Mouse (Mus musculus) ZHBTc4 (cell line): ENCODE measurements at regions not wholly inside any gene's neighbourhood (a gene's known extent, or its start where the extent isn't known, plus 50 kb on each side); places are given as distances from the start of the nearest gene placed in this dataset.
"Not testable (repeated sequence)": the region's sequence is repeated elsewhere in the genome, so short reads cannot be mapped to it uniquely, and the experiment has no call there.

Experiments used
- DNase-seq: peaks from one replicate; pipeline ENCODE4 v3.0.0-alpha.2; 2011; ENCODE audit warnings: low read depth, low spot score

- no peak for DNase-seq
Observed at GRCm38 (mm10) chr14:102190786-102191185, 461.0 kb downstream of the Lmo7 start.

GRCm38 (mm10) chr14:102181269-102181668 lies 451.5 kb downstream of the Lmo7 start:
- DNase-seq, result no peak

GRCm38 (mm10) chr14:102171775-102172174 lies 442.0 kb downstream of the Lmo7 start:
- no peak for DNase-seq

- no peak for DNase-seq
Observed at GRCm38 (mm10) chr14:102161291-102162284, 431.8 kb downstream of the Lmo7 start.

GRCm38 (mm10) chr14:102150410-102150809 lies 420.7 kb downstream of the Lmo7 start:
- DNase-seq, result not testable (repeated sequence)

GRCm38 (mm10) chr14:102142720-102143119 lies 413.0 kb downstream of the Lmo7 start:
- peak; percentile 5 for DNase-seq

GRCm38 (mm10) chr14:102138936-102139335 lies 409.2 kb downstream of the Lmo7 start:
- no peak for DNase-seq

- DNase-seq, result no peak
Observed at GRCm38 (mm10) chr14:102118166-102118565, 388.4 kb downstream of the Lmo7 start.

- DNase-seq, result no peak
Observed at GRCm38 (mm10) chr14:102106165-102106564, 376.4 kb downstream of the Lmo7 start.

- DNase-seq, result no peak
Observed at GRCm38 (mm10) chr14:102094105-102094504, 364.3 kb downstream of the Lmo7 start.

GRCm38 (mm10) chr14:102092557-102092956 lies 362.8 kb downstream of the Lmo7 start:
- DNase-seq, result no peak

- no peak for DNase-seq
Observed at GRCm38 (mm10) chr14:102048932-102049331, 319.2 kb downstream of the Lmo7 start.

GRCm38 (mm10) chr14:102048485-102048884 lies 318.7 kb downstream of the Lmo7 start:
- DNase-seq, result no peak

- no peak for DNase-seq
Observed at GRCm38 (mm10) chr14:102038145-102038544, 308.4 kb downstream of the Lmo7 start.

- no peak for DNase-seq
Observed at GRCm38 (mm10) chr14:102037487-102037886, 307.7 kb downstream of the Lmo7 start.

- DNase-seq, result no peak
Observed at GRCm38 (mm10) chr14:102031047-102031903, 301.5 kb downstream of the Lmo7 start.

GRCm38 (mm10) chr14:102024646-102025045 lies 294.9 kb downstream of the Lmo7 start:
- peak; percentile 32 for DNase-seq

- no peak for DNase-seq
Observed at GRCm38 (mm10) chr14:102020161-102020605, 290.4 kb downstream of the Lmo7 start.

GRCm38 (mm10) chr14:102019320-102019719 lies 289.6 kb downstream of the Lmo7 start:
- no peak for DNase-seq

- DNase-seq, result no peak
Observed at GRCm38 (mm10) chr14:102016572-102016971, 286.8 kb downstream of the Lmo7 start.

- no peak for DNase-seq
Observed at GRCm38 (mm10) chr14:102014976-102015603, 285.3 kb downstream of the Lmo7 start.

- no peak for DNase-seq
Observed at GRCm38 (mm10) chr14:102013238-102013637, 283.5 kb downstream of the Lmo7 start.
